Mouse (Mus musculus) brain, embryonic 14.5 days (tissue): ENCODE measurements around the gene Nbea.

Experiments
- CTCF ChIP-seq: fragments of 200-500 bp; IDR thresholded peaks from 2 replicates; pipeline ENCODE4 v1.5.1; 2012; ENCODE audit warnings: inconsistent platforms, mild to moderate bottlenecking, moderate library complexity, borderline replicate concordance; ENCODE audit not compliant: insufficient read depth, insufficient read length; ENCODE audit errors: extremely low read depth
- POLR2A ChIP-seq: fragments of 200-500 bp; IDR thresholded peaks from 2 replicates; pipeline ENCODE4 v1.6.1; 2012; ENCODE audit warnings: mild to moderate bottlenecking, inconsistent platforms, borderline replicate concordance; ENCODE audit not compliant: poor library complexity, insufficient read depth, insufficient read length, severe bottlenecking; ENCODE audit errors: extremely low read depth

- no peak for TF ChIP-seq CTCF
- TF ChIP-seq POLR2A = no peak
These were observed 534.0 kb downstream of the Nbea start for GRCm38 (mm10) chr3:55649541-55649940.
